Mouse (Mus musculus) intestine, embryonic 15.5 days (tissue): ENCODE results near the gene Mtmr10. TPM values are rescaled to one million over a fixed set of nuclear protein-coding genes. Genes with fewer than 3 reads are reported as not detected.

Source experiments
- polyA plus RNA-seq: library from polyadenylated mRNA; unstranded; fragments of >200 nt; fragmentation: Nextera tagmentation; extraction: Ambion mirVana; gene quantifications from 2 replicates; pipeline ENCODE4 v1.2.1, GENCODE M21; 2015

Gene Mtmr10
- polyA plus RNA-seq, 1 experiment from 2014 or later: 6.6 TPM

Other genes with a start within 250 kb of the Mtmr10 start
- not detected in 2 replicates for gene Trpm1, start 133.8 kb upstream of the Mtmr10 start, polyA plus RNA-seq
- 5.3 and 5.4 TPM in 2 replicates for gene Fan1, start 86.4 kb downstream of the Mtmr10 start, polyA plus RNA-seq
- gene Mphosph10, start 104.6 kb downstream of the Mtmr10 start, polyA plus RNA-seq: 38.8 and 42.8 TPM in 2 replicates
- 109 and 111 TPM in 2 replicates for gene Mcee, start 105.0 kb downstream of the Mtmr10 start, polyA plus RNA-seq
- gene Apba2, start 214.1 kb downstream of the Mtmr10 start, polyA plus RNA-seq: 5.2 and 6.2 TPM in 2 replicates